Mouse (Mus musculus): ENCODE data around the gene Hdac5. TPM values are rescaled to one million over a fixed set of nuclear protein-coding genes. Genes with fewer than 3 reads are reported as not detected.
A peak's percentile ranks its signal among the peaks of the same experiment; 100 is the strongest.

Gene Hdac5
- polyA plus RNA-seq, 1 experiment from 2014 or later, result 86.7 TPM

DNA sequence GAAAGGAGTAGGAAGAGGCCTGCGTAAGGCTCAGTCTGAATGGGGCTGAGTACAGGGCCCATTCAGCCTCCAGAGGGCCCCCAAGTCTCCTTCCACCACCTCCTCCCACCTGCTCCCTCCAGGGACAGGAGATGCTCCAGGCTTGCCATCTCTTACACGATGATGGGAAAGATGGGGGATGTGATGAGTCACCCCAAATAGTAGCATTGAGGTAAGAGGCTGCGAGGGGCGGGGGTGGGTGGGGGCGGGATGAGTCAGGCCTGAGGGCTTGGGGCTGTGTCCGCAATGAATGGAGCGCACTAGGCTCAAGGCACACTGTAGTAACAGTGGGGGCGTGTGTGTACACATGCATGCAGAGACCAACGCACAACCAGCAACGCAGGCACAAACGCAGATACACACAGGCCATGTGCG is 28.6 kb downstream of the Hdac5 start:
- Histone ChIP-seq H3K27me3 (ENCODE audit: control insufficient read depth, insufficient read depth, low read length) (no peaks in the 10 kb centered on the region), H3K4me3 (ENCODE audit: low read length) (no peak overlapping the region), H3K4me2 (ENCODE audit: low read depth, low read length) (no peak overlapping the region), H3K9me3 (replicated peaks; ENCODE audit: control insufficient read depth, low read length) (no peaks in the 10 kb centered on the region), H3K4me1 (ENCODE audit: control insufficient read depth, insufficient read depth, low read length) (peaks cover 15% of the 10 kb centered on the region; the same call in 1 of the 2 replicates), H3K36me3 (ENCODE audit: control insufficient read depth, insufficient read depth) (peaks cover 60% of the 10 kb centered on the region), H3K9ac (ENCODE audit: low read length) (no peak overlapping the region), H3K27ac (ENCODE audit: low read length) (no peak overlapping the region)
- WGBS, result 76% methylated on average over 12 of the region's 12 CpGs
- no peak for ATAC-seq (replicated peaks; ENCODE audit: extremely low read depth, insufficient read depth, low FRiP score)

DNA sequence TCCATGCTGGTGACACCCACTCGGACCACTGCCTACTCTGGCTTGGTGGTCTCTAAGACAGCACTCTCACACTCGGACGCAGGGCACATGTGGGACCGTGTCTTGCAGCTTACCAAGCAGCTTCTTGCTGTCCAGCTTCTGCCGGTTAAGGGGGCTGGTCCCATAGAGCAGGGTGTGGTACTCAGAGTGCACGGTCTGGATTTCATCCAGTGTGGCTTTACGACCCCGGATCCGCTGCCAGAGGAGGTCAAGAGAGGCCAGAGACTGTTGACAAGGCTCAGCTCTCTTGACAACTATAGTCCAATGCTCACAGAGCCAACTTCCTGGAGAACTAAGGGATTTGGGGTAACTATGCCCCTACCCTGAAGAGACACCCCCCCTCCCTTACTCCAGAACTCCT is 30.1 kb downstream of the Hdac5 start:
- no peaks in the 10 kb centered on the region for H3K9me3 ChIP-seq (replicated peaks; ENCODE audit: control insufficient read depth, low read length)
- H3K4me3 ChIP-seq (ENCODE audit: low read length), result no peak overlapping the region
- WGBS, result 59% methylated on average over 9 of the region's 9 CpGs
- no peak for ATAC-seq (replicated peaks; ENCODE audit: extremely low read depth, insufficient read depth, low FRiP score)
- H3K4me2 ChIP-seq (ENCODE audit: low read depth, low read length), result no peak overlapping the region
- H3K36me3 ChIP-seq (ENCODE audit: control insufficient read depth, insufficient read depth), result peaks cover 67% of the 10 kb centered on the region
- no peak overlapping the region for H3K9ac ChIP-seq (ENCODE audit: low read length)
- H3K27ac ChIP-seq (ENCODE audit: low read length), result no peak overlapping the region
- no peaks in the 10 kb centered on the region for H3K27me3 ChIP-seq (ENCODE audit: control insufficient read depth, insufficient read depth, low read length)
- peaks cover 10% of the 10 kb centered on the region; the same call in 1 of the 2 replicates for H3K4me1 ChIP-seq (ENCODE audit: control insufficient read depth, insufficient read depth, low read length)

DNA sequence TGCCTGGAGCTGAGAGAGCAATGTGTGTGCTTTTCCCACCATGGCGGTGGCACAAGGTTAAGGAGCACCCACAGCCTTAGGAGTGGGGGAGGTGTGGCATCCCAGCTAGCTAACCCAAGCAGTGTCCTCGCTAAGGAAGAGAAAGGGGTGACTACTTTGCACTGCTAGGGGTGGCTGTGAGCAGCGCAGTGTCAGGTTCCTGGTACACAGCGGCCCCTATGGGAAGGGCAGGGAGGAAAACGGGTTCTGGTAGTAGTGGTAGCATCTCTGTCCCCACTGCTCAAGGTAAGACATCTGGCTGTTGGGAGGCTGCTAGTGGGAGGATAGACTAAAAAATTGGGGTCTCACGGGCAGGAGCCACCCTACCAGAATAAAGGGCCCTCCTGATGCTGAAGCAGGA is 31.7 kb downstream of the Hdac5 start:
- Histone ChIP-seq H3K27ac (ENCODE audit: low read length) (no peak overlapping the region), H3K9ac (ENCODE audit: low read length) (no peak overlapping the region), H3K4me2 (ENCODE audit: low read depth, low read length) (no peak overlapping the region), H3K4me1 (ENCODE audit: control insufficient read depth, insufficient read depth, low read length) (no peaks in the 10 kb centered on the region), H3K36me3 (ENCODE audit: control insufficient read depth, insufficient read depth) (peaks cover 61% of the 10 kb centered on the region), H3K9me3 (replicated peaks; ENCODE audit: control insufficient read depth, low read length) (no peaks in the 10 kb centered on the region), H3K4me3 (ENCODE audit: low read length) (no peak overlapping the region), H3K27me3 (ENCODE audit: control insufficient read depth, insufficient read depth, low read length) (no peaks in the 10 kb centered on the region)
- no peak for ATAC-seq (replicated peaks; ENCODE audit: extremely low read depth, insufficient read depth, low FRiP score)
- WGBS, result 63% methylated on average over 6 of the region's 6 CpGs

DNA sequence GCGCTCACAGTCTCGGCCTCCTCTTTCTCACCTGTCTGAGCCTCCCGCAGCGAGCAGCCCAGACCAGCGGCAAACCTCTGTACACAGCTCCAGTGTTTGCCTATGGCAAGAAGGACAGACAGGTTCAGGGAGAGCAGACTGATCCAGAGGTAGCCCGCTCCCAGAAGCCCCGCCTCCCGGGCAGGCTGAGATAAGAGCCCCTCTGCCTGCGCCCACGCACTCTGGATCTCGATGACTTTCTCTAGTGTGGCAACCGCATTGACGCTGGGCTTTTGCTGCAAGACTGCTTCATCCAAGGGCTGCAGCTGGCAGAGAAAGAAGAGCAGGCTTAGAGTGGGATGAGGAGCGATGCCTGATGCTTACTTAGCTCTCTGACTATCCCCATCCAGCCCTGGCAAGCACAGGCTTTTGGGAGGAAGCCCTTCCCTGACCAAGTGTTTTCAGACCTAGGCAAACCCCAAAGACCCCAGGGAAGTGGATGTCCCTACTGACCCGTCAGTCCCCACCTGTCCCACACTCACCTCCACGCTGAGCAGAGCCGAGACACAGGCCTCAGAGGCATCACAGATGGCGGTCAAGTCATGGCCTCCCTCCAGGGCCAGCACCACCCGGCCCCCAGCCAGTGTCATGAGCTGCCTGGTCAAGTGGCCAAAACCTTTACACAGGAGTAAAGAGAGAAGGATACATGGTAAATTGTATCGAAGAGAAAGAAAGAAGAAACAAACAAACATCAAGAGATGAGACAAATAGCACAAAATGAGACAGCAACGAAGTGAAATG is 33.8 kb downstream of the Hdac5 start:
- Histone ChIP-seq H3K4me1 (ENCODE audit: control insufficient read depth, insufficient read depth, low read length) (no peaks in the 10 kb centered on the region), H3K27me3 (ENCODE audit: control insufficient read depth, insufficient read depth, low read length) (no peaks in the 10 kb centered on the region), H3K9me3 (replicated peaks; ENCODE audit: control insufficient read depth, low read length) (no peaks in the 10 kb centered on the region), H3K4me2 (ENCODE audit: low read depth, low read length) (no peak overlapping the region), H3K27ac (ENCODE audit: low read length) (no peak overlapping the region), H3K36me3 (ENCODE audit: control insufficient read depth, insufficient read depth) (peaks cover 53% of the 10 kb centered on the region), H3K4me3 (ENCODE audit: low read length) (no peak overlapping the region), H3K9ac (ENCODE audit: low read length) (no peak overlapping the region)
- 57% methylated on average over 21 of the region's 21 CpGs for WGBS
- ATAC-seq (replicated peaks; ENCODE audit: extremely low read depth, insufficient read depth, low FRiP score), result no peak

DNA sequence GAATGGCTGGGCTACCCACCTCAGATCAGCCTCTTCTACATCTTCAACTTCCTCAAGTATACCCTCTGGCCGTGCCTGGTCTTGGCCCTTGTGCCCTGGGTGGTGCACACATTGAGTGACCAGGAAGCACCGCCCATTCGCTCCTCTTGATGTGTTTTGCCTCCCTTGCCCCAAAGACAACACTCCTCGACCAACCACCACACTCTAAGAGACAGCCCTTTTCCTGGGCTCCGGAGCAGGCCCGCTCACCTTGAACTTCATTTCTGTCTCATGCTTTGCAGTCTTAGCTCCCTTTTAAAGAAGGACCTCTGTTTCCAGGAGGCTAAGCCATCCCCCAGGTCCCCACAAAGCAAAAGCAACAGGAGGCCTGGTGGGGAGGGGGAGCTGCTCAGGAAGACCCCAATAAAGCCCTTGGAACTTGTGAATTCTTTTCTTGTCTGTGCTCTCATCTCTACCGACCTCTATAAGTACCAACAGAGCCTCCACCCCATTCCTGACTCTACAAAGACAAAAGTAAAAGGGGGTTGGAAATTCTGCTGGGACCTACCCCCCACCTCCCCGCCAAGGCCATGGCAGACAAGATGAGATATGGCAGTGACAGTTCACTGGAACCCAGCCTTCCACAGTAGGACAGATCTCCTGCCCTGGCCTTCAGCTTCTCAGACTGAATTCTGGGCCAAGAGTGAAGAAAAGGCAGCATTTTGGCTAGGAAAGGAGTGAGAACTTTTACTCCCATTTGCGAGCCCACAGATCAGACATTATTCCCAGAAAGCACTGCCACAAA is 36.1 kb downstream of the Hdac5 start:
- Histone ChIP-seq H3K4me2 (ENCODE audit: low read depth, low read length) (no peak overlapping the region), H3K9me3 (replicated peaks; ENCODE audit: control insufficient read depth, low read length) (no peaks in the 10 kb centered on the region), H3K27me3 (ENCODE audit: control insufficient read depth, insufficient read depth, low read length) (no peaks in the 10 kb centered on the region), H3K4me1 (ENCODE audit: control insufficient read depth, insufficient read depth, low read length) (peaks cover 8% of the 10 kb centered on the region), H3K27ac (ENCODE audit: low read length) (no peak overlapping the region), H3K9ac (ENCODE audit: low read length) (no peak overlapping the region), H3K36me3 (ENCODE audit: control insufficient read depth, insufficient read depth) (peaks cover 37% of the 10 kb centered on the region), H3K4me3 (ENCODE audit: low read length) (no peak overlapping the region)
- WGBS, result 82% methylated on average over 9 of the region's 9 CpGs
- ATAC-seq (replicated peaks; ENCODE audit: extremely low read depth, insufficient read depth, low FRiP score), result no peak

DNA sequence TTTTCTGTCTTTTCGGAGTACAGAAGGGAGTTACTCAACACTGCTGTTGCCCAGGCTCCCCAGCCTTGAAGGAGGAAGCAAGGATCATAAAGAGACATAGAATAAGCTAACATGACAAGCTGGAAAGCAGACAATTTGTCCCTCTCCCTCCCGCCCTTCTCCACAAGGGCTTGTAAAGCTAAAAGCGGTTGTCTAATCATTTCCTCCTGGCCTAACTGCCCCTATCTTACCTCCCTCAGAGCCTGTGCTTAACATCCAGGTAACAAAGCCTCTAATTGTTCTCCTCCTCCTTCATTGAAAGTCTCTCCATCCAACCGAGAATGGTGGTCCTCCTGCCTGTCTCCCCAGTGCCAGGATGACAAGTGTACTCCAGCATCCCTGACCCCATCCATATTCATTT is 39.1 kb downstream of the Hdac5 start:
- Histone ChIP-seq H3K36me3 (ENCODE audit: control insufficient read depth, insufficient read depth) (peaks cover 13% of the 10 kb centered on the region), H3K9ac (ENCODE audit: low read length) (no peak overlapping the region), H3K27ac (ENCODE audit: low read length) (no peak overlapping the region), H3K9me3 (replicated peaks; ENCODE audit: control insufficient read depth, low read length) (no peaks in the 10 kb centered on the region), H3K27me3 (ENCODE audit: control insufficient read depth, insufficient read depth, low read length) (no peaks in the 10 kb centered on the region), H3K4me3 (ENCODE audit: low read length) (no peak overlapping the region), H3K4me1 (ENCODE audit: control insufficient read depth, insufficient read depth, low read length) (peaks cover 9% of the 10 kb centered on the region), H3K4me2 (ENCODE audit: low read depth, low read length) (no peak overlapping the region)
- ATAC-seq (replicated peaks; ENCODE audit: extremely low read depth, insufficient read depth, low FRiP score), result no peak
- WGBS, result 51% methylated on average over 4 of the region's 4 CpGs

DNA sequence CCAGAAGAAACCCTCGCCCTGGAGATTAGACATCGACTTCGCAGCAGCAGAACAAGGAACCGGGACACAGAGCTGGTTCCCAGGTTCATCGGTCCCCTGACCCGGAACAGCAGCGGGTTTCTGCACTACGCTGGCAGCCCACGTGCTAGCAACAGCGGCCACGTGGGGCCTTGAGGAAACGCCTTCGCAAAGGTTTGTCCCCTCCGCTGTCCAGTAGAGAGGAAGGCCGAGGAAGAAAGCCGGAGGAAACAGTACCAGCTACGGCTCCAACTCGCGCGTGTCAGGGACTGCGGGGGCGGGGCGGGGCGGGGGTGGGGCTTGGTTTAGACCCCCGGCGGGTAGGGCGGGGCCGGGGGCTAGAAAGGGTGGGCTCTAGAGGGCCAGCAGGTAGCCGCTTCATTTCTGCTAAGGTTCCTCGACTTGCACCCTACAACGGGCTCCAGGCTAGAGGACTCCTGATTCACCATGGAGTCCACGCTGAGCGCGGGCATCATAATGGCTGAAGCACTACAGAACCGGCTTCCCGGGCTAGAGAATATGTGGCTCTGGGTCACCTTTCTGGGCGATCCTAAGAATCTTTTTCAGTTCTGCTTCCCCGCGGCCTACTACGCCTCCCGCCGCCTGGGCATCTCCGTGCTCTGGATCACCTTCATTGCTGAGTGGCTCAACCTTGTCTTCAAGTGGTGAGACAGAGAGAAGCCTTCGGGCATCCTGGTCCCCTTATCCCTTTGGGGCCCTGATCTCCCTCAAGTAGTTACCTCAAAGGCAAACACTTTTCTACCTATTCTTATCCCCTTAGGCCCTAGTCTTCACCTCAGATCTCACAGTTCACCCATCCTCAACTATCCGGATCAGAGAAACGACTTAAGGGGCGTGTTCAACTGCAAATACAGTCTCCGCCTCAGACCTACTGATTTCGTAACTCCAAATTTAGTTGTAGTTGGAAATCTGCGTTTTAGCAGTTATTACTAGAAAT is 40.2 kb downstream of the Hdac5 start, which contains the start of gene G6pc3:
TSS of gene G6pc3 (plus strand) at position 160 of the 976 bp plus-strand sequence.
- ATAC-seq (replicated peaks; ENCODE audit: extremely low read depth, insufficient read depth, low FRiP score), result peak; percentile 72
- no peaks in the 10 kb centered on the region for H3K27me3 ChIP-seq (ENCODE audit: control insufficient read depth, insufficient read depth, low read length)
- H3K4me1 ChIP-seq (ENCODE audit: control insufficient read depth, insufficient read depth, low read length), result peaks cover 12% of the 10 kb centered on the region
- H3K9me3 ChIP-seq (replicated peaks; ENCODE audit: control insufficient read depth, low read length), result no peaks in the 10 kb centered on the region
- 2% methylated on average over 46 of the region's 50 CpGs for WGBS
- peak within 1 kb of the TSS; percentile 66 for H3K27ac ChIP-seq (ENCODE audit: low read length)
- H3K4me3 ChIP-seq (ENCODE audit: low read length), result peak within 1 kb of the TSS; percentile 64
- H3K9ac ChIP-seq (ENCODE audit: low read length), result peak within 1 kb of the TSS; percentile 78
- H3K4me2 ChIP-seq (ENCODE audit: low read depth, low read length), result peak within 1 kb of the TSS; percentile 68
- 0 out of 2 replicates have a peak, but pooled peaks cover 5% of the 10 kb centered on the region for H3K36me3 ChIP-seq (ENCODE audit: control insufficient read depth, insufficient read depth)

DNA sequence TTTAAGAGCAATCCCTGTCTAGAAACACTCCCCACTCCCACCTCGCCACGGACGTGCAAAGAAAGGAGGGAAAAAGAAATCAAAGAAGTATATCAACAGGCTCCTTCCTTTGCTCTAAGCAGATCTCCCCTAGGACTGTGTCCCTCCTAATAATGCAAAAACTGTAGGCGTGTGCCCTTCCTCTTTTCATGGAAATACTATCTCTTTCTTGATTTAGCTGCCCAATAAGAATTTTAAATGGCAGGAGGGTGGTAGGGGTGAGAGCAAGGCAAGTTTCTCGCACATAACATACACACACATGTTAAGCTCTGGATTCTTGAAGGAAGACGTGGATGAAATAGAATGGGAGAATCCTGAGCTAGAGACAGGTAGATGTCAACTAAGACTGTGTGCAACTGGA is 41.0 kb downstream of the Hdac5 start:
- no peaks in the 10 kb centered on the region for H3K9me3 ChIP-seq (replicated peaks; ENCODE audit: control insufficient read depth, low read length)
- H3K9ac ChIP-seq (ENCODE audit: low read length), result peak overlapping the region; percentile 78
- peaks cover 17% of the 10 kb centered on the region for H3K4me1 ChIP-seq (ENCODE audit: control insufficient read depth, insufficient read depth, low read length)
- 60% methylated on average over 6 of the region's 6 CpGs for WGBS
- no peaks in the 10 kb centered on the region for H3K27me3 ChIP-seq (ENCODE audit: control insufficient read depth, insufficient read depth, low read length)
- H3K4me2 ChIP-seq (ENCODE audit: low read depth, low read length), result peak overlapping the region; percentile 68
- peak overlapping the region; percentile 64 for H3K4me3 ChIP-seq (ENCODE audit: low read length)
- peak overlapping the region; percentile 19; the same call in 1 of the 2 replicates for H3K27ac ChIP-seq (ENCODE audit: low read length)
- 0 out of 2 replicates have a peak, but pooled peaks cover 3% of the 10 kb centered on the region for H3K36me3 ChIP-seq (ENCODE audit: control insufficient read depth, insufficient read depth)
- no peak for ATAC-seq (replicated peaks; ENCODE audit: extremely low read depth, insufficient read depth, low FRiP score)
